Mouse (Mus musculus): ENCODE results near the gene Mrpl52. TPM values are rescaled to one million over a fixed set of nuclear protein-coding genes. Genes with fewer than 3 reads are reported as not detected.

Mrpl52 gene
- polyA plus RNA-seq, 1 experiment from 2014 or later, result 268 TPM

GRCm38 (mm10) chr14:54428421-54428820, 1.7 kb downstream of the Mrpl52 start:
- Histone ChIP-seq H3K9me3 (no peaks in the 10 kb centered on the region), H3K27me3 (no peaks in the 10 kb centered on the region), H3K36me3 (0 out of 2 replicates have a peak, but pooled peaks cover 4% of the 10 kb centered on the region), H3K4me2 (no peak overlapping the region), H3K9ac (no peak overlapping the region), H3K4me3 (no peak overlapping the region), H3K4me1 (peaks cover 47% of the 10 kb centered on the region), H3K27ac (peak overlapping the region; percentile 15; the same call in 1 of the 2 replicates)
- ATAC-seq (ENCODE audit: borderline replicate concordance, extremely low read depth, low FRiP score, low TSS enrichment), result no peak
- 71% methylated on average over 5 of the region's 5 CpGs for WGBS

- Histone ChIP-seq H3K9me3 (no peaks in the 10 kb centered on the region), H3K36me3 (0 out of 2 replicates have a peak, but pooled peaks cover 4% of the 10 kb centered on the region), H3K9ac (0 out of 2 replicates have a peak overlapping the region, but pooled peaks have one; percentile 97), H3K4me3 (no peak overlapping the region), H3K4me1 (peaks cover 58% of the 10 kb centered on the region), H3K27ac (peak overlapping the region; percentile 99), H3K4me2 (peak overlapping the region; percentile 77), H3K27me3 (no peaks in the 10 kb centered on the region)
- no peak for ATAC-seq (ENCODE audit: borderline replicate concordance, extremely low read depth, low FRiP score, low TSS enrichment)
- 29% methylated on average over 7 of the region's 7 CpGs for WGBS
Observed at GRCm38 (mm10) chr14:54429332-54430093, 2.8 kb downstream of the Mrpl52 start.

- ATAC-seq (ENCODE audit: borderline replicate concordance, extremely low read depth, low FRiP score, low TSS enrichment), result no peak
- peaks cover 9% of the 10 kb centered on the region for H3K36me3 ChIP-seq
- peaks cover 66% of the 10 kb centered on the region for H3K4me1 ChIP-seq
- peak overlapping the region; percentile 77 for H3K4me2 ChIP-seq
- H3K27ac ChIP-seq, result peak overlapping the region; percentile 99
- no peaks in the 10 kb centered on the region for H3K27me3 ChIP-seq
- no peaks in the 10 kb centered on the region for H3K9me3 ChIP-seq
- H3K9ac ChIP-seq, result peak overlapping the region; percentile 97
- WGBS, result 5% methylated on average over 18 of the region's 18 CpGs
- H3K4me3 ChIP-seq, result peak overlapping the region; percentile 85
Observed at GRCm38 (mm10) chr14:54430406-54431145, 3.9 kb downstream of the Mrpl52 start.

- Histone ChIP-seq H3K4me1 (peaks cover 63% of the 10 kb centered on the region), H3K4me3 (peak within 1 kb of the TSS; percentile 85), H3K27me3 (no peaks in the 10 kb centered on the region), H3K27ac (peak within 1 kb of the TSS; percentile 99), H3K9me3 (no peaks in the 10 kb centered on the region), H3K36me3 (peaks cover 19% of the 10 kb centered on the region), H3K4me2 (peak within 1 kb of the TSS; percentile 77), H3K9ac (peak within 1 kb of the TSS; percentile 97)
- 0% methylated on average over 46 of the region's 49 CpGs for WGBS
- peak; percentile 72 for ATAC-seq (ENCODE audit: borderline replicate concordance, extremely low read depth, low FRiP score, low TSS enrichment)
Observed at GRCm38 (mm10) chr14:54431334-54432077, 4.8 kb downstream of the Mrpl52 start, which contains the start of gene Mmp14. Gene Mmp14 (plus strand): TSS chr14:54431612.

- under 1% methylated on average over 54 of the region's 54 CpGs for WGBS
- no peaks in the 10 kb centered on the region for H3K9me3 ChIP-seq
Observed at GRCm38 (mm10) chr14:54432078-54432836, 5.5 kb downstream of the Mrpl52 start.

GRCm38 (mm10) chr14:54432837-54433830, 6.4 kb downstream of the Mrpl52 start:
- H3K27me3 ChIP-seq, result no peaks in the 10 kb centered on the region

More at GRCm38 (mm10) chr14:54432078-54432836, 5.5 kb downstream of the Mrpl52 start:
- Histone ChIP-seq H3K9ac (peak overlapping the region; percentile 97), H3K36me3 (peaks cover 26% of the 10 kb centered on the region), H3K4me1 (peaks cover 63% of the 10 kb centered on the region), H3K4me2 (peak overlapping the region; percentile 77), H3K27ac (peak overlapping the region; percentile 99), H3K4me3 (peak overlapping the region; percentile 85), H3K27me3 (no peaks in the 10 kb centered on the region)
- peak; percentile 21 for ATAC-seq (ENCODE audit: borderline replicate concordance, extremely low read depth, low FRiP score, low TSS enrichment)

GRCm38 (mm10) chr14:54433941-54434531, 7.3 kb downstream of the Mrpl52 start:
- no peak for ATAC-seq (ENCODE audit: borderline replicate concordance, extremely low read depth, low FRiP score, low TSS enrichment)
- H3K4me2 ChIP-seq, result peak overlapping the region; percentile 77
- peak overlapping the region; percentile 85 for H3K4me3 ChIP-seq
- H3K4me1 ChIP-seq, result peaks cover 50% of the 10 kb centered on the region
- no peaks in the 10 kb centered on the region for H3K27me3 ChIP-seq
- 50% methylated on average over 12 of the region's 12 CpGs for WGBS
- peaks cover 38% of the 10 kb centered on the region for H3K36me3 ChIP-seq
- H3K9ac ChIP-seq, result peak overlapping the region; percentile 97
- peak overlapping the region; percentile 99 for H3K27ac ChIP-seq
- no peaks in the 10 kb centered on the region for H3K9me3 ChIP-seq

More at GRCm38 (mm10) chr14:54432837-54433830, 6.4 kb downstream of the Mrpl52 start:
- ATAC-seq (ENCODE audit: borderline replicate concordance, extremely low read depth, low FRiP score, low TSS enrichment), result 0 out of 2 replicates have a peak, but pooled peaks have one; percentile 12
- peaks cover 33% of the 10 kb centered on the region for H3K36me3 ChIP-seq
- H3K4me3 ChIP-seq, result peak overlapping the region; percentile 85
- peak overlapping the region; percentile 77 for H3K4me2 ChIP-seq
- WGBS, result 18% methylated on average over 17 of the region's 17 CpGs
- H3K4me1 ChIP-seq, result peaks cover 58% of the 10 kb centered on the region
- peak overlapping the region; percentile 97 for H3K9ac ChIP-seq
- H3K27ac ChIP-seq, result peak overlapping the region; percentile 99
- no peaks in the 10 kb centered on the region for H3K9me3 ChIP-seq

- H3K4me1 ChIP-seq, result peaks cover 37% of the 10 kb centered on the region
- H3K27ac ChIP-seq, result no peak overlapping the region
- H3K27me3 ChIP-seq, result no peaks in the 10 kb centered on the region
- no peak overlapping the region for H3K4me3 ChIP-seq
- ATAC-seq (ENCODE audit: borderline replicate concordance, extremely low read depth, low FRiP score, low TSS enrichment), result no peak
- no peaks in the 10 kb centered on the region for H3K9me3 ChIP-seq
- H3K36me3 ChIP-seq, result peaks cover 51% of the 10 kb centered on the region
- H3K9ac ChIP-seq, result no peak overlapping the region
- 75% methylated on average over 11 of the region's 11 CpGs for WGBS
- H3K4me2 ChIP-seq, result no peak overlapping the region
Observed at GRCm38 (mm10) chr14:54435194-54435918, 8.6 kb downstream of the Mrpl52 start.

- H3K4me1 ChIP-seq, result peaks cover 35% of the 10 kb centered on the region
- no peak for ATAC-seq (ENCODE audit: borderline replicate concordance, extremely low read depth, low FRiP score, low TSS enrichment)
- no peaks in the 10 kb centered on the region for H3K9me3 ChIP-seq
- H3K27me3 ChIP-seq, result no peaks in the 10 kb centered on the region
- no peak overlapping the region for H3K4me2 ChIP-seq
- H3K9ac ChIP-seq, result no peak overlapping the region
- 82% methylated on average over 12 of the region's 12 CpGs for WGBS
- no peak overlapping the region for H3K27ac ChIP-seq
- no peak overlapping the region for H3K4me3 ChIP-seq
- H3K36me3 ChIP-seq, result peaks cover 64% of the 10 kb centered on the region
Observed at GRCm38 (mm10) chr14:54439155-54439554, 12.4 kb downstream of the Mrpl52 start.
